Mouse (Mus musculus) heart, adult 8-10 months (tissue): ENCODE data around the gene Prl3a1. TPM values are rescaled to one million over a fixed set of nuclear protein-coding genes. Genes with fewer than 3 reads are reported as not detected.

Experiments
- DNase-seq: peaks from one replicate; pipeline ENCODE4 v3.0.0; 2022; ENCODE audit warnings: low spot score
- total RNA-seq, 4 experiments: library from RNA; stranded (reverse); gene quantifications; 2 replicates each; pipeline ENCODE4 v1.2.4; 2022

Gene Prl3a1
- not detected for total RNA-seq

- no peak for DNase-seq
Observed at GRCm38 (mm10) chr13:27259136-27259535, at the start of gene Prl3a1. Gene Prl3a1, plus strand, starts transcription at chr13:27259436.

- DNase-seq = no peak
Observed at GRCm38 (mm10) chr13:27241547-27241946, 17.7 kb upstream of the Prl3a1 start, which contains the start of gene Prl3b1. Gene Prl3b1, plus strand, starts transcription at chr13:27241847.

- DNase-seq = no peak
Observed at GRCm38 (mm10) chr13:27312334-27313225, 53.3 kb downstream of the Prl3a1 start, which contains the start of gene Prl6a1. Gene Prl6a1, plus strand, starts transcription at chr13:27312627.

Other genes starting within 250 kb of the Prl3a1 start
- not detected for gene Prl, start 201.9 kb upstream of the Prl3a1 start, total RNA-seq
- gene Prl3d1, start 165.2 kb upstream of the Prl3a1 start, total RNA-seq = not detected
- not detected for gene Prl3d2, start 137.7 kb upstream of the Prl3a1 start, total RNA-seq
- gene Prl3d3, start 102.6 kb upstream of the Prl3a1 start, total RNA-seq = not detected
- gene Prl3c1, start 62.8 kb upstream of the Prl3a1 start, total RNA-seq = not detected
- gene Prl3b1, start 17.6 kb upstream of the Prl3a1 start, total RNA-seq = not detected
- gene Prl6a1, start 53.2 kb downstream of the Prl3a1 start, total RNA-seq = not detected
- not detected for gene Prl8a2, start 86.2 kb downstream of the Prl3a1 start, total RNA-seq
- not detected for gene Prl2b1, start 131.4 kb downstream of the Prl3a1 start, total RNA-seq
- not detected for gene Prl8a6, start 179.3 kb downstream of the Prl3a1 start, total RNA-seq